Mouse (Mus musculus) cerebellum, postnatal 25 days (tissue): ENCODE measurements at regions not wholly inside any gene's neighbourhood (a gene's known extent, or its start where the extent isn't known, plus 50 kb on each side); places are given as distances from the start of the nearest gene placed in this dataset.

Experiments
- DNase-seq, 2 experiments: peaks; one replicate each; pipeline ENCODE4 v3.0.0; 2021; ENCODE audit warnings: mixed read lengths in 2 of 2

DNA sequence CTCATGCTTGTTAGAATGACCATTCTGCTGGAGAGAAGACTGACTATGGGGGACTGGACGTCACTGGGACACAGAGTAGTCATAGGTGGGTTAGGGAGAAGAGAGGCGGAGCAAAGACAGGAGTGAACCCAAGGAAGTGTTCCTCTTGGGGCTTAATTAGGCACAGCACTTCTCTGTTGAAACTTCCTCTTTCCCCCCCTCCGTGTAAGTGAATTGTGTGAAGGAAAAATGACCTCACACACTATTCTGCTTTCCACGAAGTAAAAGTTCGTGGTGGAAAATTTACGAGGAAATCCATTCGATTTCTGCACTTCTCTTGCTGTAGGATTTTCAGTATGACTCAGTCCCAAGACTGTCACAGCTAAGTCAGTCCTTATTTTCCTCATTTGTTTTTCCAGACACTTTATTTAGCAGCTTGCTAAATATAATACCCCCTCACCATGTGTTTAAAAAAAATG is 49.9 kb upstream of the Ado start:
- DNase-seq, result no peak
